Mouse (Mus musculus) monocyte, adult 2 months (primary cell): ENCODE data around the gene Mlph.
A peak's percentile ranks its signal among the peaks of the same experiment; 100 is the strongest.

Experiments used
- DNase-seq, 2 experiments: peaks; one replicate each; pipeline ENCODE4 v3.0.0; 2022; ENCODE audit warnings: low spot score in 2 of 2, low read depth in 1 of 2

Gene Mlph

GRCm38 (mm10) chr1:90906357-90906756 is 8.5 kb upstream of the Mlph start:
- DNase-seq = no peak

- no peak for DNase-seq
Measured at GRCm38 (mm10) chr1:90909161-90909560, 5.7 kb upstream of the Mlph start.

- DNase-seq = no peak
Measured at GRCm38 (mm10) chr1:90909631-90910152, 5.2 kb upstream of the Mlph start.

GRCm38 (mm10) chr1:90913231-90913630 is 1.7 kb upstream of the Mlph start:
- DNase-seq = no peak

DNA sequence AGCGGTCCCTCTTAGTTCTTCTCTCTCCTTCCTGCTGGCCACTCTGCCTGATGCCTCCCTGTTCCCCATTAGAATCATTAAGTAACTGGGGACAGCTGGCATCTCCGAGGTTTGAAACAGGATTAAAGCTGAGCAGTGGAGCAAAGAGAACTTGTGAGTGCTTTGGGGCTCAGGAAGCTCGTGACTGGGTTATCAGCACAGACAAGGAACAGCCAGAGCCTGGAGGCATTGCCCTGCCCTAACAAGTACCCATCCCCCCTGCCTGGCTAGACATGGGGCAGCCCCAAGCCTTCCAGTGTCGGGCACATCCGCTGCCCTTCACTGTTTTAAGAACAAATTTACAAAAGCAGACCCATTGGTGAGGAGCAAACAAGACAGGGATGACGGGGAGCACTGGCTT is 2.6 kb downstream of the Mlph start:
- DNase-seq = no peak

GRCm38 (mm10) chr1:90921687-90922086 is 6.8 kb downstream of the Mlph start:
- no peak for DNase-seq

- no peak for DNase-seq
Measured at GRCm38 (mm10) chr1:90926030-90926429, 11.1 kb downstream of the Mlph start.

DNA sequence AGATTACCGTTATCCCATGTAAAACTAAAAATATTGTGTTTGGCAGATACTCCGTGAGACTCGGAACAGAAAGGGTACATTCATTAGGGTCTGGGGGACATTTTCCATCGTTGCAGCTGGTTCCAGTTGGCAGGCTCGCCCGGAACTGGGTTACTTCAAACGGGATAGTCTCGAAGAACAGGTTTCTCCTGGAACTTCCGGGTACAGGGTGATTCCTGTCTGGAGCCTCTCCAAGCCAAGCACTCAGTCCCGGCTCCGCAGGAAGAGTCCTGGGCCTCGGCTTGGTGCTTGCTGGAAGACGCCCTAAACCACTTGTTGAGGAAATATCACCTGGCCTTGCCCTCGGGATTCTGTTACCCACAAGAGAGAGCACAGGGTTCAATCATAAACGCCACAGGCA is 12.4 kb downstream of the Mlph start:
- no peak for DNase-seq

DNA sequence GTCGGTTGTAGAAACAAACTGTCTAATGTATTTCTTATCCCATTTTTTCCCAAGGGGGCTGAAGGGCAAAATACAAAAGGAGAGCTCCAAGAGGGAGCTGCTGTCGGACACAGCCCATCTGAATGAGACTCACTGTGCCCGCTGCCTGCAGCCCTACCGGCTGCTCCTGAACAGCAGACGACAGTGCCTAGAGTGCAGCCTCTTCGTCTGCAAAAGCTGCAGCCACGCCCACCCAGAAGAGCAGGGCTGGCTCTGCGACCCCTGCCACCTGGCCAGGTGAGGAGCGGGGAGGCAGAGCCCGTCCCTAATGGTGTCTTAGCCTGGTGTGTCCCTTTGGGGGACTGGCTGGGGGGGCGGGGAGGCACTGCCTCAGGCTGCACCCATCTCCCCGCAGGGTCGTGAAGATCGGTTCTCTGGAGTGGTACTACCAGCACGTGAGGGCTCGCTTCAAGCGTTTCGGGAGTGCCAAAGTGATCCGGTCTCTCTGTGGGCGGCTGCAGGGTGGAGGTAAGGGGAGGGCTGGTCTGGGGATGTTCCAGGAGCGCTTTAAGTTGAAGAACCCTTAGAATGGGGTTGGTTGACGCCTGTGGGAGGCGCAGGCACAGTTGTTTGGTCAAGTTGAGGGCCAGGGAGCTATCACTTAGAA is 13.2 kb downstream of the Mlph start:
- no peak for DNase-seq

DNA sequence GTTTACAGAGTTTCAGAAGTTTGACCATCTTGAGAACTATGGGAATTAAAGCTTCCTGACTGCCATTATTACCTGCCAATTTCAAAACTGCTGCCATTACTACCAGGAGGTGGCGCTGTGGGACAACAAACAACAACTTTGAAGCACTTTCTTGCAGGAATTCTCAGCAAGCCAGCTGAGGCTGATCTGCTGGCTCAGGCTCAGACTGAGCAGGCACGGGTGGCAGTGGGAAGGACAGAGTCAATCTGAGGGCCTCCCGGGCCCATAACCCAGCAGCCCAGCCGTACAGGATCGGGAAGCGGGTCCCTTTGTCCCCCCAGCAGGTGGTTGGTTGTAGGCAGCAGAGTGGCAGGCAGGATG is 13.7 kb downstream of the Mlph start:
- peak in 1 of 2 experiments; percentile 40 for DNase-seq

DNA sequence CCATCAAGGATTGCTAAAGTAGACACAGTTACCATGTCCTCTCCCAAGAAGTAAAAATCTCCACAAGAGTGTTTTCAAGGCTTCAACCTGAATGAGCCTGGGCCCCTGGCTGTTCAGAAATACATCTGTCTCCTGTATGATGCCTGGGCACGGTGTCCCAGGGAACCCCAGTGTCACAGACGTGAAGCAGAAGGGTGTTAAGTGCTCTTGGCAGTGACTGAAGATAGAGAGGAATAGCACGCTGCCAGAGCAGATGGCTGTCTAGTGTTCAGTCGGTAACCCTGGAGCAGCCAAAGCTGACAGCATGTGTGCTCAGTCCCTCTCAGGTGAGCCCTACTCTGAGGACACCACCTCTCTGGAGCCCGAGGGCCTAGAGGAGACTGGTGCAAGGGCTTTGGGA is 18.1 kb downstream of the Mlph start:
- DNase-seq = no peak

DNA sequence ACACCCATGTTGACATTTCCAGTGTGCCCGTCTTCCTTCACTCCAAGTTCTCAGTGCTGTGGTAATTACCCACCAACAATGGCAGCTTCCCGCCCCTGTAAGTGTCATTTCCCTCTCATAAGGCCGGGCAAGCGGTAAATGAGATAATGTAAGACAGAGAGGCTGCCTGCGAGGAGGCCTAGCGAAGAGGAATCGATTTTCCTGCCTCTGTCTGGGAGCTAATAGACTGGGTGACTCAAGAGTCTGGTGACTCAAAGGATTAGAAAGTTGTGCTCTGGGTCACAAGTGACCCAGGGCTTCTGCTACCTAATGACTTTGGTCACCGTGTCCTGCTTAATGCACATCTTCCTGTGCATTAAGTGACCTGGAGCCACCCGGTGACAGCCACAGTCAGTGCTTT is 22.1 kb downstream of the Mlph start:
- no peak for DNase-seq

GRCm38 (mm10) chr1:90939980-90940379 is 25.1 kb downstream of the Mlph start:
- no peak for DNase-seq

DNA sequence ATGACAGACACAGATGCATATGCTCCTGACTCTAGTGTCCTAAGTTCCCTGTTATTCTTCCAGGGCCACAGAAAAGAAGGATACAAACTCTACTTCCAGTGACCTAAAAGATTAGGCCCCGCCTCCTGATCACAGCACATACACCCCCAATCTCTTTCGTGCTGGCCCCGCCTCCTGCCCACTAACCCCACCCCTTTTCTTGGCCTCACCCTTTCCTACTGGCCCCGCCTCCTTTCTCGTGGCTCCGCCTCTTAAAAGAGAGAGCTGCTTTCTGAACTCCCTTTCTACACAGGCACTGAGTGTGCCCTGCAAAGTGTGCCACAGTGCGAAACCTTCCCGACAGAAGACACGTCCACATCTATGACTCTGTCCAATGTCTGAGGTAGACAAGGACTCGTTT is 30.3 kb downstream of the Mlph start:
- DNase-seq = no peak

DNA sequence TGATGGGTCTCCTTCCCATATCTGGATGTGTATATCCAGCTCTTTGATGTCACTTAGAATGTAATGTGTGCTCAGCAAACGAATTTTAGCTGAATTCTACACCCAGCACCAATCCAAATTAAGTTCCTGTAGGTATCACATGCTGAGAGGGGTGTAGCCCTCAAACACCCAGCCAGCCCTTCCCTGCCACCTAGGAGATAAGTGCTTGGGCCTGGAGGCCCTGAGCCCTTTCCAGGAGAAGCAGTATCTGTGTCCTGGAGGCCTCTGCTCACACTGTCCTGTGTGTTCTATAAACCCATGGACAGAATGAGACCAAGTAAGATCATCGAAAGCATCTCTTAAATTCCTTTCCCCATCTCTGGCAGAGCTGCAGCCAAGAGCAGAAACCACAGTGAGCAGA is 32.4 kb downstream of the Mlph start:
- no peak for DNase-seq

GRCm38 (mm10) chr1:90949309-90949708 is 34.4 kb downstream of the Mlph start:
- no peak for DNase-seq

- no peak for DNase-seq
Measured at GRCm38 (mm10) chr1:90951670-90952069, 36.8 kb downstream of the Mlph start.

- no peak for DNase-seq
Measured at GRCm38 (mm10) chr1:90952808-90953207, 37.9 kb downstream of the Mlph start, which contains the start of gene Prlh. Gene Prlh (plus strand): TSS chr1:90953108.

DNA sequence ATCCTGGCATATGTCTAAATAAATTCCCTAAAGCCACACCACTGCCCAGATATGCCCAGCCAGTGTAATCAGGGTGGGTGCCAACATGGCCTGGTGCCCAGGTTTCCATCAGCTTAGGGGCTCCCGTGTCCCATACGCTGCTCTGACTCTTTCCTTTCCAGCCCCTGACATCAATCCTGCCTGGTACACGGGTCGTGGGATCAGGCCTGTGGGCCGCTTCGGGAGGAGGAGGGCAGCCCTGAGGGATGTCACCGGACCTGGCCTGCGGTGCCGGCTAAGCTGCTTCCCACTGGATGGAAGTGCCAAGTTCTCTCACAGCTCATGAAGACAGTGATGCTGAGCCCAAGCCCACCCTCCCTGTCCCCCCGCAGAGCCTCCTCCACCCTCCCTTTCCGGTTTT is 38.8 kb downstream of the Mlph start:
- no peak for DNase-seq

DNA sequence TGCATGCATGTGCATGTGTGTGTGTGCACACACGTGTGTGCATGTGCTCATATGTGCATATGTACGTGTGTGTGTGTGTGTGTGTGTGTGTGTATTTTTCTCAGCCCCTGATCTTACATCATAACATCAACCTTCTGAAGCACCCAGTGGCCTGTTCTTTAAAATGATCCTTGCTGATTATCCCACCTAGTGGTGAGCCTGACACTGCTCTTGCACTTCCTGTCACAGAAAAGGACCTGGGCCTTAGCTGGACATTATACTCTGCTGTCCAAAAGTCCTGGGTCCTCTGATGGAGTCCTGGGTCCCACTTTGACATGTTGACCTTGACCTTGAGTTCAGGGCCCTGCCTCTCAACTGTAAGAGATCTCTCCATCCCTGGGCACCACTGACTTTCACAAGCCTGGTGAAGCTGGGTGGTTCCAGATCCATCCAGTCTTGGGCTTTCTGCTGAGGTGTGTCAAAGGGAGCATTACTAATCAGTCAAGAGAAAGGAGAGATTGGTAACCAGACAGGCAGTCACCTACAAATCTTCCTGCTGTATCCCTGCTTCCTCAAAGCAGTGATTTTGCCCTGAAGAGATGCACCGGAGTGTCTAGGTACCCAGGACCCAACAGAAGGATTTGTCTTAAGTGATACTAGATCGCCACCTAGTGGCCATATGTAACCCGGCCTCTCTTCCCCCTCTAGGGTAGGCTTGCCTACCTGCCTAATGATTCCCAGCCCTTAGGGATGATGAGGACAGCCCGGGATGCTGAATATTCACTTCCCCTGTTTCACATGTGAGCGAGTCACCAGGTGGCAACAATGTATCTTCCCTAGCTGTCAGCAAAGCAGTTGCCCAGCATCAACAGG is 41.6 kb downstream of the Mlph start:
- no peak for DNase-seq

DNA sequence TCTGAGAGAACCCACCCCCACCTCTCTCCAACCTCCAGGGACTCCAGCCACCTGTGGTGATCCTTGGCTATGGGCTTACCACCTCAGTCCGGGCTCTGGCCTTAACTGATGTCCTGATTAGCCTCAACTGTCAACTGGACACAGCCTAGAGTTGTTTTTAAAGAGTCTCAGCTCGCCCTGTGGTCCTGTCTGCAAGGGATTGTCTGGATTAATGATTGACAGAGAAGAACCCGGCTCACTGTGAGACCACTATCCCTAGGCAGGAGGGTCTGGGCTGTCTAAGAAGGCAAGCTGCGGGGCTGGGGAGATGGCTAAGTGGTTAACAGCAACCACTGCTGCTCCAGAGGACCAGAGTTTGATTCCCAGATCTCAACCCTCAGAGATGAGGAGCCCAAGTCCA is 47.6 kb downstream of the Mlph start:
- no peak for DNase-seq

GRCm38 (mm10) chr1:90962994-90963393 is 48.1 kb downstream of the Mlph start:
- DNase-seq = no peak

- no peak for DNase-seq
Measured at GRCm38 (mm10) chr1:90967583-90967982, 52.7 kb downstream of the Mlph start.
